Mouse (Mus musculus) ovary, adult 18-20 months (tissue): ENCODE measurements around the gene Capn10.
"Not testable (repeated sequence)": the region's sequence is repeated elsewhere in the genome, so short reads cannot be mapped to it uniquely, and the experiment has no call there.

Experiments
- DNase-seq: peaks from one replicate; pipeline ENCODE4 v3.0.0; 2022; ENCODE audit warnings: low spot score, mixed read lengths

Capn10 gene

GRCm38 (mm10) chr1:92919775-92920174 is 14.4 kb upstream of the Capn10 start:
- no peak for DNase-seq

DNA sequence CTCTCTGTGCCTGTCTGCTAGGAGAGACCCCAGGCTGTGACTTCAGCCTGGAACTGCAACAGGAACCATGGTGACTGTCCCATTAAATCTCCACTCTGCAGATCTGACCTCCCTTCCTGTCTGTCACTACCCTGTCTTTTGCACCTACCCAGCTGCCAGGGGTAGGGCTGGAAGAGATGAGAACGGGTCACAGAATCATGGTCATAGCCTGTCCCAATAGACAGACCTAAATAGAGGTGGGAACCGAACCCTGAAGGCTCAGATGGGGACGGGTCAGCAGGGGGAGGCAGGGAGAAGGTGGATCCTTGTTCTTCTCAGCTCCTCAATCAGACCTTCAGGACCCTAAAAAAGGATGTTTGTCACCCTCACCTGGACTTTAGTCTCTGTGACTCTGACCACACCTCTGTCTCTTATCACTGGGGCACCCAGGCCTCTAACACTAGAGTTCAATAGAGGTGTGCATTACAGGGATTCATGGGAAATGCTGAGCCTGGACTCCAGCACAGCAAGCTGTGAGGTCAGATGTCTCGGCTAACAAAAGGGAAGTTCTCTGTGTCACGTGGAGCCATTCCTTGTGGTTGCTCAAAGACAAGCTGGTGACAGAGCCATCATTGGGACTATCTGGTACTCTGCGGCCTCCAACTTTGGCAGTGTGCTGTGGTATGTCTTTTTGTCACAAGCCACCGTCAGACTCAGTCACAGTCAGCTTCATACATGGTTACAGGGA is 13.5 kb upstream of the Capn10 start:
- no peak for DNase-seq

GRCm38 (mm10) chr1:92921496-92921895 is 12.7 kb upstream of the Capn10 start:
- DNase-seq = no peak

DNA sequence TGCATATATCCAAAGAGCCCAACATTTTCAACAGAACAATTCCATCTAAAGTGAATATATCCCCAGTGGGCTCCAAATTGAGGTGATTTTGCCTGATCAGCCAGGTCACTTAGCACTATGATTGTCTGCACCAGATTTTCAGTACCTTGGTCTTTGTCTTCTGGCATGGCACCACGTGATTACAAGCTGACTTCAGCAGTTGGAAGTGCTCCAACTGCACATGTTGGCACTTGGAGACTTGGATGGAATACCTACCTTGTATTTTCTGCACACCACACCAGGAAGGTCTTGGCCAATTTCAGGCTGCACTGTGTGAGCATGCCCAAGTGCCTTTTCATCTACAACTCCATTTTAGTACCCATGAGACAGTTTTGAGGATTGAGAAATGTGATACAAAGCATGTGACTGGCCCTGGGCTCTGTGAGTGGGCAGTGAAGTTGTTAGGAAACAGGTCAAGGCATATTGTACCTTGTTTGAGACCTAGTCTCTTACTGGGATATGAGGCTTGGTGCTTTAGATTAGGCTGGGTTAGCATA is 3.9 kb upstream of the Capn10 start:
- no peak for DNase-seq

DNA sequence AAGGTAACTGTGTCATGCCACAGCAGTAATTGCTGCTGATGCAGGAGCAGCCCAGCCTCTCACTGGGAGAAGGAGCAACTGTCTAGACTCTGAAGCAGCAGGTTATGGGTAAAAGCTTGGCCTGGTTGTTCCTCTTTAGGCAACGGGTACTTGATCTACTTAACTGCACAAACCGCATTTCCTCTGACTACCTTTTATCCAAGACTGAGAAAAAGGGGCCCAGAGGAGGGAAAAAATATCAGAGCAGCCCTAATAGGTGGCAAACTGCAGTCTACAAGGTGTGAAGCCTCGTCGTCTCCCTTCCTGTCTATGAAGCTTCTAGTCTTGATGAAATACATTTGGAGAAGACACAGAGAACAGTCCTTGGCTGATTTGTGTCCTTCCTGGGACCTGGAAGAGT is 565 bp upstream of the Capn10 start:
- DNase-seq = no peak

- peak; percentile 48 for DNase-seq
These were observed 1.1 kb downstream of the Capn10 start for GRCm38 (mm10) chr1:92935054-92935962.

GRCm38 (mm10) chr1:92935977-92936376 is 1.8 kb downstream of the Capn10 start:
- DNase-seq = no peak

DNA sequence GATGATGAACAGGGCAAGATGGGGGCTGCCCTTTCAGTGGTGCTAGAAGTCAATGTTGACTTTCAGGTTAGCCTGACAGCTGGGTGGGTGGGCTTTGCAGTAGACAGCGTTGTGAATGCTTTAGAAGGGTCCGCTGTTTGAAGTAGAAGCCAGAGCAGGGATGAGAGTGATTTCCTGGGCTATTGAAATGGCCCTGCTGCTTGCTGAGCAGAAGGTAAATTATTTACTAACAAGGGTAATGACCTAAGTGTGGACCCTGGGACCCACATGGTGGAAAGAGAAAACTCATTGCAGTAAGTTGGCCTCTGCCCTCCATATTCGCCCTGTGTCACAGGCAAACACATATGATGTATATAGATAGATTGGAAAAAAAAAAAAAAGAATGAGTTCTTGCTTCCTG is 2.3 kb downstream of the Capn10 start:
- no peak for DNase-seq

DNA sequence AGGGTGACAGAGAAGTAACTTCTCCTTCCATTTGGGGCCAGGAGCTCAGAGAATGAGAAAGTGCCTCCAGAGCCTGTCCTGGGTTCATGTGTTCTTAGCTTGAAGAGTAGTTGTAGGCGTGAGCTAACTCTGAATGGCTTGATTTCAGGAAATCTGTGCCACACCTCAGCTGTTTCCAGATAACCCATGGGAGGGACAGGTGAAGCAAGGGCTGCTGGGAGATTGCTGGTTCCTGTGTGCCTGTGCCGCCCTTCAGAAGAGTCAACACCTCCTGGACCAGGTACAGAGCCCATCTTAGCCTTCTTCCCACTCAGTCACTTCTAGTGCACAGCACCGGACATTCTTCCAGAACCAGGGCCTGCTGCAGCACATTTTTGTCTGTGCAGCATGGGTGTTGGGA is 3.6 kb downstream of the Capn10 start:
- no peak for DNase-seq

- no peak for DNase-seq
These were observed 5.6 kb downstream of the Capn10 start for GRCm38 (mm10) chr1:92939746-92940145.

DNA sequence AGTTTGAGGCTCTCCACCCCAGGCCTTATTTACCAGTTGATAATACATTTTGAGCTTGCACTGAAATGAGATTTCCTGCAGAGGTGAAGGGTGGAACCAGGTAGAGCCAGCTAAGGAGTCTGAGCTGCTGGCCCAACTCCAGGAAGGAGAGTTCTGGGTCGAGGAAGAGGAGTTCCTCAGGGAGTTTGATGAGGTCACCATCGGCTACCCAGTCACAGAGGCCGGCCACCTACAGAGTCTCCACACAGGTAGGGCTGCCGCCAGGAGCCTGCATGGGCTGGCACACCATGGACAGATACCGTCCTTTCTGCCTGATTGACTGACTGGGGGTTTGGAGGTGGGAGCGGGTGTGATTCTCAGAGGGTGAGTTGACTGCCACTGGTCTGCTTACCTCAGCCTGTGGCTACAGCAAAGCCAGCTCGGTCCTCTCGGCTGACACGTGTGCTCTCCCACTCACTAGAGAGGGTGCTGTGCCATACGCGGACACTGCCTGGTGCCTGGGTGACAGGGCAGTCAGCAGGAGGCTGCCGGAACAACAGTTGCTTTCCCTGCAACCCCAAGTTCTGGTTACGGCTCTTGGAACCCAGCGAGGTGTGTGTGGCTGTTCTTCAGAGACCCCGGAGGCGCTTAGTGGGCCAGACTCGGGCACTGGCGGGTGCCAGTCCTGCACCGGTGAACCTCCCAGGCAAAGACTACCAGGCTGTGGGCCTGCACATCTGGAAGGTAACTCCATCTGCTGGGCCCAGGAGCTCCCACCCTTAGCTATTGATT is 9.2 kb downstream of the Capn10 start:
- no peak for DNase-seq

GRCm38 (mm10) chr1:92947966-92948365 is 13.8 kb downstream of the Capn10 start:
- no peak for DNase-seq

DNA sequence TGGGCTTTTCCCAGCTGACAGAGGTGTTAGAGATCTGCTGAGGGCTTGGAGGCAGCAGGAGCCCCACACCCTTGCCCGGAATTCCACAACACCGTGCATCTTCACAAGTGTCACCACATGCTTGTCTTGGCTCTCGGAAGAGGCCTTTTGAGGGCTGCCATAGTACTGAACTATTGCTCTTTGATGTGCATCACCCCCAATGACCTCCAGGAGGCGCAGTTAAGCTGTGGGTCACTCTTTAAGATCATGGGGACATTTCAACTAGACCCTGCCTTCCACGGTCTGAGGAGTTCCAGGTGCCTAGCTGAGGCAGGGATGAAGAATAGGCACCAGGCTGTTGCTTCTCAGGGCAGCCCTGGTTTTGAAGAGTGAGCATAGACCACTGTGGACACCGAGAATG is 15.2 kb downstream of the Capn10 start:
- DNase-seq = no peak

- no peak for DNase-seq
These were observed 16.4 kb downstream of the Capn10 start, which contains the start of gene Gpr35 for GRCm38 (mm10) chr1:92950607-92951006. TSS of gene Gpr35 (plus strand) at chr1:92950865.

- DNase-seq = no peak
These were observed 19.5 kb downstream of the Capn10 start for GRCm38 (mm10) chr1:92953641-92954040.

DNA sequence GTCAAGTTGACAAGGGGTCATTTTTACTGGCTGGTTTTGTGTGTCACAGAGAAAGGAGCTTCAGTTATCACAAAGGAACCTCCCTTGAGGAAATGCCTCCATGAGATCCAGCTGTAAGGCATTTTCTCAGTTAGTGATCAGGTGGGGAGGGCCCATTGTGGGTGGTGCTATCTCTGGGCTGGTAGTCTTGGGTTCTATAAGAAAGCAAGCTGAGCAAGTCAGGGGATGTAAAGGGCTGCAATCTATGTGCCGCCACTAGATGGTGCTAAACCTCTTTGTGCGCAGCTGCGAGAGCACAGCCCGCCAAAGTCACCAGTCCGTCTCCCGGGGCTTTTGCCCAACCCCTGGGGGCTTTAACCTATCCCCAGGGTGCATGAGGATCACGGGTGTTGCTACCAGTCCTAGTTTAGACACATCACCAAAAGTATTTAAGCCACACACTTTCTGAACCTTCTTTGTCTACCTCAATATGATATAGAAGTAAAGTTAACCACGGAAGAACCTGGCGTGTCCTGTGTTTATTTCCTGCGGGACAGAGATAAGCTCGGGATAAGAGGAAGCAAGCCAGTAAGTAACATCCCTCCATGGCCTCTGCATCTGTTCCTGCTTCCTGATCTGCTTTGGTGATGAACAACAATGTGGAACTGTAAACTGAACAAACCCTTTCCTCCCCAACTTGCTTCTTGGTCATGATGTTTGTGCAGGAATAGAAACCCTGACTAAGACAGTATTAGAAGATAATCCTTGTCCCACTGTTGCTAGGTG is 22.6 kb downstream of the Capn10 start:
- peak; percentile 31 for DNase-seq

DNA sequence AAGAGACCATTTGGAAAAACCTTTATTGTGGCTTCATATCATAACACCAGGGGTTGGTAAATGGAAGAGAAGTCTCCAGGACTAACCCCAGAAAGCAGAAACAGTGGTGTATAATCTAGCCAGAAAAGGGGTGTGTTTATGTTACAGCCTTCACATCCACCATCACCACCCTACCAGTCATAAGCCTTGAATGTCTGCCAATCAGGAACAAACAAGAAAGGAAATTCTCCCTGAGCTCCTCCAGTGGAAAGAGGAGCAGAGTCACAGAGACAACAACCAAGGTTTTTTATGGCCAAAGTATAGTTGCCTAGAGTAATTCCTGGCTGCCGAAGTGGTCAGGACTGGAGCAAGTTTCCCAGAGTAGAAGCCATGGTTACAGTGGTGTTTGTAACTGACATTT is 24.8 kb downstream of the Capn10 start:
- no peak for DNase-seq

DNA sequence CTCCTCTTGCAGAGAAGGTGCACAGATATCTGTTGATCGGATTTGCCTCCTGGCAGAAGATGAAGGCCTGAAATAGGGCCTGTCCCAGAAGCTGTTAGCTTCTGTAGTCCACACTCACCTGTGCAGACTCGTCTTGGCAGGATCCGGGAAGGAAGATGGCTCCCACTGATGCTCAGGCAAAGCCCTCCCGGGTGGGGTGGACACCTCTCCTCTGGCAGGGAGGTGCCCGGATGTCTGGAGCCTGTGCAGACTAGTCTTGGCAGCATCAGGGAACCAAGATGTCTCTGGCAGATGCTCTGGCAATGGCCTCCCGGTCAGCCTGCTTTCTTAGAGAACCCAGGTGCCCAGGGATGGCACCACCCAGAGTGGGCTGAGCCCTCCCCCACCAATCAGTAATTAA is 36.6 kb downstream of the Capn10 start:
- DNase-seq = not testable (repeated sequence)

GRCm38 (mm10) chr1:92971879-92972795 is 38.0 kb downstream of the Capn10 start:
- no peak for DNase-seq

DNA sequence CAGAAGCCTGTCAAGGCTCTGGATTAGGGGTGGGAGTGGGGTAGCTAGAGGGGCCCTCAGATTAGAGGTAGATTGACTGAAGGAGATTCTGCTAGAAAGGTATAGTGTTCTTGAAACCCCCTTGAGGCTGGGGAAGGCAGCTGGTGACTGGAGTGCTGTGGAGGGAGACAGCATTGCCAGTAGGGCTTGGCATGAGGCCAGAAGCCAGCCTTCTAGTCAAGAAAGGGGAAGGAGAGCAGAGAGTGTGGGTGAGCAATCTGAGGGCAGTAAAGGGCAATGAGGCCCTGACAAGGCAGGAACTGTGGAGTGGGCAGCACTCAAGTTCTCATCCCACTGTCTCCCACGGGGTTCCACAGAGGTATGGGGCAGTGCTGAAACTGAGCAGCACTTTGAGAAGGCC is 38.7 kb downstream of the Capn10 start:
- DNase-seq = peak; percentile 37
